Mouse (Mus musculus) gastrocnemius, postnatal 14 days (tissue): ENCODE data around the gene Il6st. TPM values are rescaled to one million over a fixed set of nuclear protein-coding genes. Genes with fewer than 3 reads are reported as not detected.

Experiments used
- DNase-seq: peaks from one replicate; pipeline ENCODE4 v3.0.0; 2021; ENCODE audit warnings: mixed read lengths
- intact Hi-C: fragments of 180-260 bp; cut with DNase I; formaldehyde crosslinking; loops from one replicate; pipeline ENCODE4 v1.15.1; 2025; ENCODE audit warnings: low total_unique reads
- total RNA-seq, 2 experiments: library from RNA; stranded (reverse); gene quantifications; 2 replicates each; pipeline ENCODE4 v1.2.3; 2021

Gene Il6st
- total RNA-seq, 2 experiments from 2014 or later = 112 to 121 TPM

- DNase-seq = no peak
- intact Hi-C loops = no loop called here
Observed at GRCm38 (mm10) chr13:112473757-112474755, 10.2 kb downstream of the Il6st start.

- intact Hi-C loops = no loop called here
- DNase-seq = no peak
Observed at GRCm38 (mm10) chr13:112479032-112479431, 15.2 kb downstream of the Il6st start.

GRCm38 (mm10) chr13:112479926-112480325 is 16.1 kb downstream of the Il6st start:
- intact Hi-C loops = no loop called here
- no peak for DNase-seq

GRCm38 (mm10) chr13:112482525-112482924 is 18.7 kb downstream of the Il6st start:
- no peak for DNase-seq
- intact Hi-C loops = no loop called here

GRCm38 (mm10) chr13:112483015-112483414 is 19.1 kb downstream of the Il6st start:
- intact Hi-C loops = no loop called here
- no peak for DNase-seq

- DNase-seq = no peak
- intact Hi-C loops = no loop called here
Observed at GRCm38 (mm10) chr13:112486236-112486635, 22.4 kb downstream of the Il6st start.

GRCm38 (mm10) chr13:112486676-112487075 is 22.8 kb downstream of the Il6st start:
- DNase-seq = no peak
- intact Hi-C loops = no loop called here

GRCm38 (mm10) chr13:112490036-112490435 is 26.2 kb downstream of the Il6st start:
- intact Hi-C loops = no loop called here
- DNase-seq = no peak

- intact Hi-C loops = no loop called here
- DNase-seq = no peak
Observed at GRCm38 (mm10) chr13:112491636-112492284, 27.9 kb downstream of the Il6st start.

- intact Hi-C loops = no loop called here
- no peak for DNase-seq
Observed at GRCm38 (mm10) chr13:112492285-112492678, 28.4 kb downstream of the Il6st start.

- no peak for DNase-seq
- intact Hi-C loops = no loop called here
Observed at GRCm38 (mm10) chr13:112494590-112494989, 30.7 kb downstream of the Il6st start.

GRCm38 (mm10) chr13:112500027-112500426 is 36.2 kb downstream of the Il6st start:
- intact Hi-C loops = no loop called here
- no peak for DNase-seq

GRCm38 (mm10) chr13:112500466-112500865 is 36.6 kb downstream of the Il6st start:
- intact Hi-C loops = no loop called here

GRCm38 (mm10) chr13:112503846-112504245 is 40.0 kb downstream of the Il6st start:
- intact Hi-C loops = no loop called here
- DNase-seq = no peak

More at GRCm38 (mm10) chr13:112500466-112500865, 36.6 kb downstream of the Il6st start:
- no peak for DNase-seq

GRCm38 (mm10) chr13:112505436-112505835 is 41.6 kb downstream of the Il6st start:
- intact Hi-C loops = no loop called here
- DNase-seq = no peak

- DNase-seq = no peak
- intact Hi-C loops = no loop called here
Observed at GRCm38 (mm10) chr13:112506766-112507165, 42.9 kb downstream of the Il6st start.

- no peak for DNase-seq
- intact Hi-C loops = no loop called here
Observed at GRCm38 (mm10) chr13:112507691-112508090, 43.8 kb downstream of the Il6st start.

GRCm38 (mm10) chr13:112508487-112508886 is 44.6 kb downstream of the Il6st start:
- intact Hi-C loops = no loop called here

GRCm38 (mm10) chr13:112509465-112509864 is 45.6 kb downstream of the Il6st start:
- intact Hi-C loops = no loop called here
- peak; percentile 50 for DNase-seq

More at GRCm38 (mm10) chr13:112508487-112508886, 44.6 kb downstream of the Il6st start:
- no peak for DNase-seq

GRCm38 (mm10) chr13:112510437-112511212 is 46.8 kb downstream of the Il6st start:
- intact Hi-C loops = loop anchor here (5.0 to 10.0 kb wide), 2 partner anchors 203 to 726 kb away; no protein-coding TSS in a partner anchor
- DNase-seq = no peak
